Mouse (Mus musculus) embryonic facial prominence, embryonic 12.5 days (tissue): ENCODE measurements at regions not wholly inside any gene's neighbourhood (a gene's known extent, or its start where the extent isn't known, plus 50 kb on each side); places are given as distances from the start of the nearest gene placed in this dataset.
A peak's percentile ranks its signal among the peaks of the same experiment; 100 is the strongest.

ENCODE experiments used
- ATAC-seq: fragments of 200-750 bp; cut with Nextera tagmentation; 2 replicates; pipeline ENCODE4 v1.8.0; 2017; ENCODE audit not compliant: insufficient number of reproducible peaks, insufficient read depth, low FRiP score, low TSS enrichment
- H3K27ac ChIP-seq: fragments of 300-500 bp; sonication (generic); 2 replicates; pipeline ENCODE4 v1.5.1; 2016; ENCODE audit warnings: mild to moderate bottlenecking
- H3K27me3 ChIP-seq: fragments of 300-500 bp; sonication (generic); 2 replicates; pipeline ENCODE4 v1.6.1; 2016; ENCODE audit warnings: mild to moderate bottlenecking, moderate library complexity
- H3K36me3 ChIP-seq: fragments of 300-500 bp; sonication (generic); 2 replicates; pipeline ENCODE4 v1.6.1; 2016; ENCODE audit warnings: mild to moderate bottlenecking
- H3K4me1 ChIP-seq: fragments of 300-500 bp; sonication (generic); 2 replicates; pipeline ENCODE4 v1.6.1; 2016
- H3K4me2 ChIP-seq: fragments of 300-500 bp; sonication (generic); replicated peaks from 2 replicates; pipeline ENCODE4 v1.6.1; 2016; ENCODE audit warnings: mild to moderate bottlenecking, moderate library complexity
- H3K4me3 ChIP-seq: fragments of 300-500 bp; sonication (generic); 2 replicates; pipeline ENCODE4 v1.5.1; 2016; ENCODE audit warnings: mild to moderate bottlenecking
- H3K9ac ChIP-seq: fragments of 300-500 bp; sonication (generic); 2 replicates; pipeline ENCODE4 v1.6.1; 2016; ENCODE audit warnings: mild to moderate bottlenecking, moderate library complexity
- H3K9me3 ChIP-seq: fragments of 300-500 bp; sonication (generic); 2 replicates; pipeline ENCODE4 v1.6.1; 2016; ENCODE audit warnings: mild to moderate bottlenecking, moderate library complexity
- WGBS: fragments of 180-500 bp; shearing (Covaris S2); methylation state at CpG from one replicate; pipeline ENCODE4 v1.1.7; 2016; 5-methylcytosine and 5-hydroxymethylcytosine counted together

GRCm38 (mm10) chr10:24445036-24445435 lies 150.2 kb upstream of the Ccn2 start:
- Histone ChIP-seq H3K4me3 (no peak overlapping the region), H3K36me3 (no peaks in the 10 kb centered on the region), H3K4me1 (no peaks in the 10 kb centered on the region), H3K27ac (no peak overlapping the region), H3K4me2 (no peak overlapping the region), H3K9ac (no peak overlapping the region), H3K9me3 (no peaks in the 10 kb centered on the region), H3K27me3 (no peaks in the 10 kb centered on the region)
- 85% methylated on average over 6 of the region's 6 CpGs for WGBS
- ATAC-seq = no peak

GRCm38 (mm10) chr10:24446168-24446567 lies 149.1 kb upstream of the Ccn2 start:
- Histone ChIP-seq H3K36me3 (no peaks in the 10 kb centered on the region), H3K4me1 (no peaks in the 10 kb centered on the region), H3K27ac (no peak overlapping the region), H3K4me3 (no peak overlapping the region), H3K4me2 (no peak overlapping the region), H3K27me3 (no peaks in the 10 kb centered on the region), H3K9me3 (no peaks in the 10 kb centered on the region), H3K9ac (no peak overlapping the region)
- ATAC-seq = no peak
- WGBS = 69% methylated on average over 8 of the region's 8 CpGs

GRCm38 (mm10) chr10:24447135-24447534 lies 148.1 kb upstream of the Ccn2 start:
- no peaks in the 10 kb centered on the region for H3K36me3 ChIP-seq
- 74% methylated on average over 6 of the region's 6 CpGs for WGBS
- H3K4me2 ChIP-seq = no peak overlapping the region
- no peak overlapping the region for H3K27ac ChIP-seq
- ATAC-seq = no peak
- no peaks in the 10 kb centered on the region for H3K4me1 ChIP-seq
- no peak overlapping the region for H3K9ac ChIP-seq
- H3K27me3 ChIP-seq = no peaks in the 10 kb centered on the region
- no peaks in the 10 kb centered on the region for H3K9me3 ChIP-seq
- no peak overlapping the region for H3K4me3 ChIP-seq

GRCm38 (mm10) chr10:24448001-24448561 lies 147.2 kb upstream of the Ccn2 start:
- H3K4me2 ChIP-seq = no peak overlapping the region
- H3K36me3 ChIP-seq = no peaks in the 10 kb centered on the region
- H3K9ac ChIP-seq = no peak overlapping the region
- WGBS = 61% methylated on average over 9 of the region's 9 CpGs
- ATAC-seq = no peak
- no peaks in the 10 kb centered on the region for H3K9me3 ChIP-seq
- no peak overlapping the region for H3K4me3 ChIP-seq
- peak overlapping the region; percentile 61; the same call in 1 of the 2 replicates for H3K27ac ChIP-seq
- no peaks in the 10 kb centered on the region for H3K4me1 ChIP-seq
- H3K27me3 ChIP-seq = no peaks in the 10 kb centered on the region

GRCm38 (mm10) chr10:24453507-24453906 lies 141.7 kb upstream of the Ccn2 start:
- H3K27ac ChIP-seq = no peak overlapping the region
- H3K9ac ChIP-seq = no peak overlapping the region
- ATAC-seq = no peak
- no peaks in the 10 kb centered on the region for H3K9me3 ChIP-seq
- WGBS = 89% methylated on average over 4 of the region's 4 CpGs
- H3K36me3 ChIP-seq = no peaks in the 10 kb centered on the region
- H3K4me3 ChIP-seq = no peak overlapping the region
- no peak overlapping the region for H3K4me2 ChIP-seq
- H3K4me1 ChIP-seq = no peaks in the 10 kb centered on the region
- H3K27me3 ChIP-seq = no peaks in the 10 kb centered on the region

GRCm38 (mm10) chr10:24458667-24459066 lies 136.6 kb upstream of the Ccn2 start:
- Histone ChIP-seq H3K9ac (no peak overlapping the region), H3K4me3 (no peak overlapping the region), H3K36me3 (no peaks in the 10 kb centered on the region), H3K4me2 (no peak overlapping the region), H3K4me1 (no peaks in the 10 kb centered on the region), H3K27me3 (no peaks in the 10 kb centered on the region), H3K27ac (no peak overlapping the region), H3K9me3 (no peaks in the 10 kb centered on the region)
- WGBS = 43% methylated on average over 2 of the region's 2 CpGs
- ATAC-seq = no peak

- Histone ChIP-seq H3K4me3 (no peak overlapping the region), H3K4me1 (no peaks in the 10 kb centered on the region), H3K36me3 (no peaks in the 10 kb centered on the region), H3K9me3 (no peaks in the 10 kb centered on the region), H3K4me2 (no peak overlapping the region), H3K9ac (no peak overlapping the region), H3K27ac (no peak overlapping the region), H3K27me3 (no peaks in the 10 kb centered on the region)
- no peak for ATAC-seq
- 95% methylated on average over 1 of the region's 1 CpGs for WGBS
Observed at GRCm38 (mm10) chr10:24463873-24464272, 131.4 kb upstream of the Ccn2 start.

- H3K9me3 ChIP-seq = no peaks in the 10 kb centered on the region
- H3K36me3 ChIP-seq = no peaks in the 10 kb centered on the region
- H3K4me2 ChIP-seq = no peak overlapping the region
- H3K27ac ChIP-seq = no peak overlapping the region
- no peaks in the 10 kb centered on the region for H3K4me1 ChIP-seq
- H3K27me3 ChIP-seq = no peaks in the 10 kb centered on the region
- WGBS = 81% methylated on average over 3 of the region's 3 CpGs
- H3K9ac ChIP-seq = no peak overlapping the region
- H3K4me3 ChIP-seq = no peak overlapping the region
- no peak for ATAC-seq
Observed at GRCm38 (mm10) chr10:24464377-24464776, 130.9 kb upstream of the Ccn2 start.

- no peaks in the 10 kb centered on the region for H3K4me1 ChIP-seq
- H3K27ac ChIP-seq = no peak overlapping the region
- H3K9me3 ChIP-seq = no peaks in the 10 kb centered on the region
- no peak overlapping the region for H3K4me2 ChIP-seq
- WGBS = 83% methylated on average over 1 of the region's 1 CpGs
- H3K4me3 ChIP-seq = no peak overlapping the region
- H3K36me3 ChIP-seq = no peaks in the 10 kb centered on the region
- no peaks in the 10 kb centered on the region for H3K27me3 ChIP-seq
- ATAC-seq = no peak
- H3K9ac ChIP-seq = no peak overlapping the region
Observed at GRCm38 (mm10) chr10:24469741-24470140, 125.5 kb upstream of the Ccn2 start.

GRCm38 (mm10) chr10:24471521-24471920 lies 123.7 kb upstream of the Ccn2 start:
- no peak overlapping the region for H3K4me2 ChIP-seq
- no peak overlapping the region for H3K9ac ChIP-seq
- H3K36me3 ChIP-seq = no peaks in the 10 kb centered on the region
- ATAC-seq = no peak
- H3K27me3 ChIP-seq = no peaks in the 10 kb centered on the region
- H3K4me3 ChIP-seq = no peak overlapping the region
- H3K9me3 ChIP-seq = no peaks in the 10 kb centered on the region
- H3K27ac ChIP-seq = no peak overlapping the region
- 86% methylated on average over 2 of the region's 2 CpGs for WGBS
- H3K4me1 ChIP-seq = 0 out of 2 replicates have a peak, but pooled peaks cover under 1% of the 10 kb centered on the region

- no peaks in the 10 kb centered on the region for H3K9me3 ChIP-seq
- H3K27ac ChIP-seq = 0 out of 2 replicates have a peak overlapping the region, but pooled peaks have one; percentile 13
- no peaks in the 10 kb centered on the region for H3K36me3 ChIP-seq
- ATAC-seq = no peak
- H3K27me3 ChIP-seq = no peaks in the 10 kb centered on the region
- no peak overlapping the region for H3K4me2 ChIP-seq
- peaks cover 6% of the 10 kb centered on the region; the same call in 1 of the 2 replicates for H3K4me1 ChIP-seq
- no peak overlapping the region for H3K9ac ChIP-seq
- no peak overlapping the region for H3K4me3 ChIP-seq
Observed at GRCm38 (mm10) chr10:24476288-24476687, 119.0 kb upstream of the Ccn2 start.

- H3K4me3 ChIP-seq = no peak overlapping the region
- H3K4me1 ChIP-seq = peaks cover 20% of the 10 kb centered on the region
- no peak overlapping the region for H3K27ac ChIP-seq
- no peak for ATAC-seq
- no peaks in the 10 kb centered on the region for H3K27me3 ChIP-seq
- no peak overlapping the region for H3K9ac ChIP-seq
- no peaks in the 10 kb centered on the region for H3K9me3 ChIP-seq
- H3K36me3 ChIP-seq = no peaks in the 10 kb centered on the region
- WGBS = 94% methylated on average over 2 of the region's 2 CpGs
- H3K4me2 ChIP-seq = no peak overlapping the region
Observed at GRCm38 (mm10) chr10:24478535-24478934, 116.7 kb upstream of the Ccn2 start.

- Histone ChIP-seq H3K4me3 (no peak overlapping the region), H3K27me3 (no peaks in the 10 kb centered on the region), H3K4me2 (no peak overlapping the region), H3K9me3 (no peaks in the 10 kb centered on the region), H3K4me1 (peaks cover 24% of the 10 kb centered on the region), H3K36me3 (no peaks in the 10 kb centered on the region), H3K9ac (no peak overlapping the region), H3K27ac (no peak overlapping the region)
- WGBS = 84% methylated on average over 11 of the region's 11 CpGs
- no peak for ATAC-seq
Observed at GRCm38 (mm10) chr10:24479148-24479547, 116.1 kb upstream of the Ccn2 start.
